Mouse (Mus musculus) ES-Bruce4 (cell line): ENCODE results near the gene Prl.

ENCODE experiments used
- CTCF ChIP-seq: IDR thresholded peaks from one replicate; pipeline ENCODE4 v1.8.1; 2011; ENCODE audit warnings: low read depth, low read length
- EP300 ChIP-seq: IDR thresholded peaks from 2 replicates; pipeline ENCODE4 v1.6.1; 2011; ENCODE audit warnings: low read depth, low read length; ENCODE audit not compliant: insufficient read depth

GRCm38 (mm10) chr13:27031101-27031852 is 26.1 kb upstream of the Prl start:
- no peak for TF ChIP-seq EP300
- no peak for TF ChIP-seq CTCF
